In the genomic region with DNA sequence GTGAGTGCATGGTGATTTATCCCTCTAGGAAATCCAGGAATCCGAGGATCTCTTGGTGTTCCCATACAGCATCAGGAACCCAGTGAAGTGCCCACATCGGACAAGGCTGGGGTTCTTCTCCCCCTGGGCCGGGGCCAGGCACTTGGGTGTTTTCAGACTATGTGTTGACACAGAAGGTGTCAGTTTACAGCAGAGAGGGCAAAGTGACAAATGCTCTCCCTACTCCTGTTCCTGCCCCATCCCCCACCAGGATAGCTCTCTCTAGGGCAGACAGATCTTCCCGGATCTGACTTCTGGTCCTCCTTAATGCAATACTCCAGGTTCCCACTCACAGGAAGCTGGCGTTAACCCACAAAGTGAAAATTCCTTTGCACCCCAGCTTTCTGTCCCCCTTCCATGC, we compare ENCODE assay signal across 15 mouse cellular contexts. TPM values are rescaled to one million over a fixed set of nuclear protein-coding genes. Genes with fewer than 3 reads are reported as not detected.
DNase-seq lines count a peak whose midpoint lies in the region; ATAC-seq and TF ChIP-seq lines count a peak whose summit lies in the region.
"Had no signal": no experiment of that assay in that cellular context is flagged by ENCODE, and none has a peak within 500 bp of the region (broad histone marks: within the 10 kb centered on the region; RNA-seq: fewer than 3 reads in every experiment).

No protein-coding gene starts in this region.

- H3K36me3 ChIP-seq in heart, embryonic 11.5 days (ENCODE audit: control insufficient read depth, insufficient read depth, low read length) = no peaks in the 10 kb centered on the region
- H3K36me3 ChIP-seq in lung, embryonic 14.5 days (ENCODE audit: insufficient read depth) = no peaks in the 10 kb centered on the region
- no peaks in the 10 kb centered on the region for H3K36me3 ChIP-seq in limb, embryonic 10.5 days
- H3K36me3 ChIP-seq: embryonic facial prominence, embryonic 15.5 days; forebrain, embryonic 15.5 days had no signal

- no peak overlapping the region for H3K4me3 ChIP-seq in heart, embryonic 11.5 days (ENCODE audit: low read depth, low read length)
- no peak overlapping the region for H3K4me3 ChIP-seq in lung, embryonic 14.5 days (ENCODE audit: low read depth, low read length)
- H3K4me3 ChIP-seq in limb, embryonic 10.5 days = no peak overlapping the region
- H3K4me3 ChIP-seq: embryonic facial prominence, embryonic 15.5 days; forebrain, embryonic 15.5 days had no signal

- peaks cover 32% of the 10 kb centered on the region for H3K4me1 ChIP-seq in heart, embryonic 11.5 days (ENCODE audit: control insufficient read depth, insufficient read depth, low read length)
- H3K4me1 ChIP-seq in lung, embryonic 14.5 days (ENCODE audit: insufficient read depth) = peaks cover 28% of the 10 kb centered on the region
- peaks cover 56% of the 10 kb centered on the region for H3K4me1 ChIP-seq in limb, embryonic 10.5 days

- H3K9ac ChIP-seq in heart, embryonic 11.5 days (ENCODE audit: low read depth, low read length) = no peak overlapping the region
- no peak overlapping the region for H3K9ac ChIP-seq in lung, embryonic 14.5 days
- H3K9ac ChIP-seq: embryonic facial prominence, embryonic 15.5 days; forebrain, embryonic 15.5 days had no signal

- DNase-seq in heart, adult 9 months (ENCODE audit: low spot score in 2 of 2) = no peak
- DNase-seq in lung, embryonic 14.5 days = peak; percentile 46
- no peak for DNase-seq in lung, adult 18-20 months
- no peak for DNase-seq in limb, embryonic 10.5 days (ENCODE audit: low spot score)
- DNase-seq in skeletal muscle tissue, adult 2 months (ENCODE audit: low read depth, low spot score) = peak; percentile 55
- DNase-seq in thymus, adult 18-20 months = no peak
- no peak for DNase-seq in layer of hippocampus, postnatal 25 days (ENCODE audit: extremely low spot score in 1 of 2, low spot score in 1 of 2)
- DNase-seq: adrenal gland, adult 2 months; cerebellum, adult 9-11 months had no signal

- 8% methylated on average over 5 of the region's 5 CpGs for WGBS in heart, embryonic 11.5 days (ENCODE audit: insufficient replicate concordance)
- 10% methylated on average over 5 of the region's 5 CpGs for WGBS in lung, embryonic 14.5 days
- WGBS in limb, embryonic 10.5 days = 8% methylated on average over 5 of the region's 5 CpGs

- H3K4me2 ChIP-seq in heart, embryonic 11.5 days = no peak overlapping the region
- no peak overlapping the region for H3K4me2 ChIP-seq in lung, embryonic 14.5 days
- H3K4me2 ChIP-seq: embryonic facial prominence, embryonic 15.5 days; forebrain, embryonic 15.5 days; midbrain, embryonic 11.5 days had no signal

- no peak overlapping the region for H3K27ac ChIP-seq in heart, embryonic 11.5 days (ENCODE audit: low read depth, low read length)
- no peak overlapping the region for H3K27ac ChIP-seq in lung, embryonic 14.5 days (ENCODE audit: low read depth)
- peak overlapping the region; percentile 62 for H3K27ac ChIP-seq in limb, embryonic 10.5 days
- H3K27ac ChIP-seq: embryonic facial prominence, embryonic 15.5 days; forebrain, embryonic 15.5 days had no signal

- ATAC-seq in heart, embryonic 11.5 days (replicated peaks; ENCODE audit: insufficient number of reproducible peaks, low FRiP score, low TSS enrichment) = 0 out of 2 replicates have a peak, but pooled peaks have one; percentile 37
- ATAC-seq in lung, embryonic 14.5 days (ENCODE audit: insufficient read depth) = no peak
- ATAC-seq: forebrain, embryonic 15.5 days; lung, postnatal 0 days; Patski had no signal

- H3K9me3 ChIP-seq in heart, embryonic 11.5 days (replicated peaks; ENCODE audit: control insufficient read depth, low read length) = no peaks in the 10 kb centered on the region
- H3K9me3 ChIP-seq in lung, embryonic 14.5 days (ENCODE audit: low read depth, low read length) = no peaks in the 10 kb centered on the region
- no peaks in the 10 kb centered on the region for H3K9me3 ChIP-seq in limb, embryonic 10.5 days (replicated peaks)
- H3K9me3 ChIP-seq: embryonic facial prominence, embryonic 15.5 days; forebrain, embryonic 15.5 days had no signal

- no peaks in the 10 kb centered on the region; the same call in 1 of the 2 replicates for H3K27me3 ChIP-seq in heart, embryonic 11.5 days (ENCODE audit: control insufficient read depth, insufficient read depth, low read length)
- H3K27me3 ChIP-seq in lung, embryonic 14.5 days (ENCODE audit: insufficient read depth, low read length) = no peaks in the 10 kb centered on the region
- H3K27me3 ChIP-seq in limb, embryonic 10.5 days (ENCODE audit: low read depth, poor library complexity, severe bottlenecking) = no peaks in the 10 kb centered on the region
- H3K27me3 ChIP-seq: embryonic facial prominence, embryonic 15.5 days; forebrain, embryonic 15.5 days; Patski had no signal

- TF ChIP-seq CTCF in lung, embryonic 14.5 days (IDR thresholded peaks at IDR 0.05; ENCODE audit: low read depth) = no peak

RNA-seq across cellular contexts. Expression of gene Zcchc24, which starts 5.3 kb away (rescaled TPM):
- polyA plus RNA-seq in heart, embryonic 11.5 days (2014; fragmentation: Nextera tagmentation; extraction: Ambion mirVana) = 18.9 and 22.6 TPM in 2 replicates
- polyA plus RNA-seq in lung, embryonic 14.5 days (2014; fragmentation: Nextera tagmentation; extraction: Ambion mirVana) = 29.6 and 29.8 TPM in 2 replicates
- polyA plus RNA-seq in limb, embryonic 10.5 days (2016; fragmentation: Nextera tagmentation; extraction: Ambion mirVana) = 9.9 and 17.0 TPM in 2 replicates
- 10 to 100 TPM; 56.1 to 59.0 TPM for total RNA-seq in layer of hippocampus, postnatal 25 days (2021)

Comparison
In these comparisons a context has a peak if more than half of its experiments do, and no peak if none do; other contexts are left out.
1. DNase-seq: peak in lung, embryonic 14.5 days (single experiment) and skeletal muscle tissue, adult 2 months (single experiment); none in heart, adult 9 months (0 of 2), lung, adult 18-20 months (0 of 2), limb, embryonic 10.5 days (single experiment), thymus, adult 18-20 months (0 of 2) and layer of hippocampus, postnatal 25 days (0 of 2).